In genomic region chr1:185923723-185924122, GRCm38 (mm10) we compare ENCODE assay signal across 21 mouse cellular contexts.
"Had no signal": no experiment of that assay in that cellular context is flagged by ENCODE, and none has a peak within 500 bp of the region (broad histone marks: within the 10 kb centered on the region; RNA-seq: fewer than 3 reads in every experiment).

No protein-coding gene starts in this region.

- DNase-seq: gastrocnemius, adult 2 months; gastrocnemius, postnatal 10 days; gastrocnemius, postnatal 25 days; heart, adult 11 months; heart, adult 2 months; heart, postnatal 14 days; heart, postnatal 36 days; kidney, adult 11 months; kidney, adult 2 months; kidney, adult 9 months; kidney, postnatal 14 days; kidney, postnatal 4 days; left cerebral cortex, postnatal 4 days had no signal

- H3K4me3 ChIP-seq: gastrocnemius, adult 2 months; heart, adult 2 months; heart, embryonic 13.5 days; heart, embryonic 15.5 days; hindbrain, embryonic 13.5 days; hindbrain, embryonic 15.5 days; kidney, embryonic 15.5 days; layer of hippocampus, adult 2 months; limb, embryonic 13.5 days; limb, embryonic 15.5 days had no signal

- H3K4me1 ChIP-seq: heart, embryonic 15.5 days; hindbrain, embryonic 13.5 days; hindbrain, embryonic 15.5 days; kidney, embryonic 15.5 days had no signal
